Mouse (Mus musculus): ENCODE results near the gene Gria4. TPM values are rescaled to one million over a fixed set of nuclear protein-coding genes. Genes with fewer than 3 reads are reported as not detected.
"Not testable (repeated sequence)": the region's sequence is repeated elsewhere in the genome, so short reads cannot be mapped to it uniquely, and the experiment has no call there.

Gria4 gene
- polyA plus RNA-seq, 1 experiment from 2014 or later, result 16.9 TPM

DNA sequence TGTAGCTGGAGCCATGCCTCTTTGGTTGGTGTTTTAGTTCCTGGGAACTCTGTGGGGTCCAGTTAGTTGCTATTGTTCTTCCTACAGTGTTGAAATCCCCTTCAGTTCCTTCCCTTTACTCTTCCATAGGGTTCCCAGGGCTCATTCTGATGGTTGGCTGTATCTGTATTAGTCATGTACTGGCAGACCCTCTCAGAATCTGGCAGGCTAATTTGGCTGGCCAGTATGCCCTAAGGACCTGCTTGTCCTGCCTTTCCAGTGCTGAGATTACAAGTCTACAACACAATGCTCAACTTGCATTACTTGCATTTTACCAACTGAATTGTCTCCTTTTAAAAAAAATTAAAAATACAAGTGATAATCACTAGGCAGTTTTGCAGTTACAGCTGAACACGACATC, 338.4 kb downstream of the Gria4 start:
- Histone ChIP-seq H3K4me2 (replicated peaks; ENCODE audit: low read depth, low read length) (no peak overlapping the region), H3K9ac (ENCODE audit: low read depth, low read length) (no peak overlapping the region), H3K27ac (ENCODE audit: low read depth, low read length) (no peak overlapping the region), H3K27me3 (ENCODE audit: control insufficient read depth, insufficient read depth, low read length) (no peaks in the 10 kb centered on the region), H3K4me3 (ENCODE audit: low read length) (no peak overlapping the region), H3K9me3 (ENCODE audit: control insufficient read depth, low read length) (no peaks in the 10 kb centered on the region), H3K36me3 (ENCODE audit: control insufficient read depth, insufficient read depth, low read length) (no peaks in the 10 kb centered on the region), H3K4me1 (ENCODE audit: control insufficient read depth, insufficient read depth, low read length) (no peaks in the 10 kb centered on the region)
- no peak for ATAC-seq (ENCODE audit: low FRiP score, low TSS enrichment)
- 92% methylated on average over 1 of the region's 1 CpGs for WGBS

DNA sequence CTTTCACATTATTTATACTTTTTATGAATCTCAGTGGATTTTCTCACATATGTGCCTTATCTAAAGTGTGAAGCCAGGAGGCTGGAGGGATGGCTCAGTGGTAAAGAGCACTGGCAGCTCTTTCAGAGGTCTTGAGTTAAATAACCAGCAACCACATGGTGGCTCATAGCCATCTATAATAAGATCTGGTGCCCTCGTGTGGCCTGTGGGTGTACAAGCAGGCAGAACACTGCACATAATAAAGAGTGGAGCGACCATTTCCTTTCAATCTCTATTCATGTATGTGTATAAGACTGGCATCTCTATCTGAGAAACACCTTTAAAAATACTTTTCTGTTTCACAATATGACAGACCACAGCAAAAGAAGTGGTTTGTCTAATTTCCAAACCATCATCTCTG, 353.1 kb downstream of the Gria4 start:
- no peaks in the 10 kb centered on the region for H3K4me1 ChIP-seq (ENCODE audit: control insufficient read depth, insufficient read depth, low read length)
- no peak overlapping the region for H3K9ac ChIP-seq (ENCODE audit: low read depth, low read length)
- H3K36me3 ChIP-seq (ENCODE audit: control insufficient read depth, insufficient read depth, low read length), result no peaks in the 10 kb centered on the region
- 26% methylated on average over 2 of the region's 2 CpGs for WGBS
- H3K27me3 ChIP-seq (ENCODE audit: control insufficient read depth, insufficient read depth, low read length), result no peaks in the 10 kb centered on the region
- no peak overlapping the region for H3K4me2 ChIP-seq (replicated peaks; ENCODE audit: low read depth, low read length)
- H3K9me3 ChIP-seq (ENCODE audit: control insufficient read depth, low read length), result no peaks in the 10 kb centered on the region
- no peak overlapping the region for H3K27ac ChIP-seq (ENCODE audit: low read depth, low read length)
- peak; percentile 71 for ATAC-seq (ENCODE audit: low FRiP score, low TSS enrichment)
- no peak overlapping the region for H3K4me3 ChIP-seq (ENCODE audit: low read length)

DNA sequence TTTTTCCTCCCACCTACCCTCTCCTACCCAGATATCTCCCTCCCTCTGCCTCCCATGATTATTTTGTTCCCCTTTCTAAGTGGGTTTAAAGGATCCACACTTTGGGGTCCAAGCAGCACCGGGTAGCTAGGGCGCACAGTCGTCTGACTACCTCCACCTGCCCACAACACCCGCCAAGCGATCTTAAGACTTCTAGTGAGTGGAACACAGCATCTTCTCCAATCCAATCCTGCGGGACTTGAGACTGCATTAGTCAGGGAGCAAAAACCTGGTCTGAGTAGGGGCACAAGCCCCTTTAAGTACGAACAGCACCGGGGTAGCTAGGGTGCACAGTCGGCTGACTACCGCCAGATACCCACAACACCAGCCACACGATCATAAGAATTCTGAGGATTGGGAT, 395.2 kb downstream of the Gria4 start:
- H3K36me3 ChIP-seq (ENCODE audit: control insufficient read depth, insufficient read depth, low read length); ATAC-seq (ENCODE audit: low FRiP score, low TSS enrichment); H3K4me3 ChIP-seq (ENCODE audit: low read length); H3K9ac ChIP-seq (ENCODE audit: low read depth, low read length); H3K27ac ChIP-seq (ENCODE audit: low read depth, low read length); H3K4me1 ChIP-seq (ENCODE audit: control insufficient read depth, insufficient read depth, low read length); H3K27me3 ChIP-seq (ENCODE audit: control insufficient read depth, insufficient read depth, low read length); H3K9me3 ChIP-seq (ENCODE audit: control insufficient read depth, low read length); H3K4me2 ChIP-seq (replicated peaks; ENCODE audit: low read depth, low read length): not testable (repeated sequence)
- 96% methylated on average over 11 of the region's 11 CpGs for WGBS

DNA sequence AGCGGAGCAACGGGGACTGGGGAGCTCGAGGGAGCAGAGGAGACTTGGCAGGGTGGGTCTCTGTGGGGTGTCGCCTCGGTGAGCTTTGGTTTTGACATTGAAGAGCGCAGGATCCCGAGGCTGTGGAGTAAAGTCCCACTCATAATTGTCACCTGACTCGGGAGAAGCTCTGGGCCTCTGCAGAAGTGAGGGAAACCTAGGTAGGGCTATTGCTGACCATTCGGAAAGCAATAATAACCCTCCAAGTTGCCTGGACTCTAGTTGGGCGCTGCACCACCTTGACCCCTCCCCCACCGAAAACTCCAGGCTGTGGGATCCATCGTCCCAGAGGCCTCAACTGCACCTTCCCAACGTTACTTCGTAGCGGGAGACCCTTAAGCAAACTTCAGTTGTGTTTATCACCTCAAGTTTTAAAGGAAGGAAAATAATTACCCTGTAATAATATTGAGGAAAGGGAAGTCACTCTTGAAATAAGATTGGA, 419.4 kb downstream of the Gria4 start:
- ATAC-seq (ENCODE audit: low FRiP score, low TSS enrichment), result no peak

DNA sequence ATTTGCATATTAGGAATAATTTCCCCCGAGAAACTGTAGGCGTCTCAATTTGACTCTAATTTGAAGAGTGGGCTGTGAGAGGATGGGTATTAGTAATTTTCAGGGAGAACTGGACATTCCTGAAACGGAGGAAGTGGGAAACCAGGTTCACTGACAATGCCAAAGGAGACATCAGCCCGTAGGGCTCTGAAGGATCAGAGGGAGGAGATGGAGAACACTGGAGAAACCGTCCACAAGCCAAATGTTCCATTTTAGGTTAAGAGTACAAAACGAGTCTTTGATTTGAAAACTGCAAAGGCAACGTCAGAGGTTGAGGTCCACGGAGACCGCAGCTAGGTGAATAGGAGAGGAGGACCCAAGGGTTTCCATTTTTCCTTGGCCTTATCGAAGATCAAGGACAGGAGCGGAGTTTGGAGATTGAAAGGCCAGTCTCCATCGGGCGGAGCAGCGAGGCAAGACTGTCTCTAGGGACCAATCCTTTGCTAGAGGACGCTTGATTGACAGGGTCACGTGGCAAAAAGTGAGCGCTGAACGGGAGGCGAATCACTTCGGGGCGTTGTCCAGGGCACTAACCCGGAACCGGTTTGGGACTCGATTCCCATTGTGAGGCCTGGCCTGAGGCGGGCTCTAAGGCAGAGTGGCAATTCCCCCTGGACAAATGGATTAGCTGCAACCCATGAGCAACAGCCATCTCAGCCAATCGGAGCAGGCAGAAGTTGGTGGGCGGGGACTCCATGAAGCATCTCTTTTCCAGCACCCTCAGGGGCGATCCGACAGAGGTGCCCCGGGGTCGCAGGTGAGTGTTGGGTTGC, 420.0 kb downstream of the Gria4 start, which contains the start of gene Msantd4:
TSS of gene Msantd4 (plus strand) at position 735 of the 812 bp plus-strand sequence.
- H3K27me3 ChIP-seq (ENCODE audit: control insufficient read depth, insufficient read depth, low read length), result no peaks in the 10 kb centered on the region
- peak within 1 kb of the TSS; percentile 5; the same call in 1 of the 2 replicates for H3K27ac ChIP-seq (ENCODE audit: low read depth, low read length)
- ATAC-seq (ENCODE audit: low FRiP score, low TSS enrichment), result peak; percentile 100
- H3K9ac ChIP-seq (ENCODE audit: low read depth, low read length), result peak within 1 kb of the TSS; percentile 71
- H3K4me2 ChIP-seq (replicated peaks; ENCODE audit: low read depth, low read length), result peak within 1 kb of the TSS; percentile 60
- H3K4me1 ChIP-seq (ENCODE audit: control insufficient read depth, insufficient read depth, low read length), result 0 out of 2 replicates have a peak, but pooled peaks cover 8% of the 10 kb centered on the region
- WGBS, result 3% methylated on average over 31 of the region's 31 CpGs
- peak within 1 kb of the TSS; percentile 80 for H3K4me3 ChIP-seq (ENCODE audit: low read length)
- H3K36me3 ChIP-seq (ENCODE audit: control insufficient read depth, insufficient read depth, low read length), result no peaks in the 10 kb centered on the region
- no peaks in the 10 kb centered on the region for H3K9me3 ChIP-seq (ENCODE audit: control insufficient read depth, low read length)

More for the DNA sequence above, 419.4 kb downstream of the Gria4 start:
- Histone ChIP-seq H3K27me3 (ENCODE audit: control insufficient read depth, insufficient read depth, low read length) (no peaks in the 10 kb centered on the region), H3K9ac (ENCODE audit: low read depth, low read length) (peak overlapping the region; percentile 71), H3K27ac (ENCODE audit: low read depth, low read length) (peak overlapping the region; percentile 3; the same call in 1 of the 2 replicates), H3K9me3 (ENCODE audit: control insufficient read depth, low read length) (no peaks in the 10 kb centered on the region), H3K4me3 (ENCODE audit: low read length) (peak overlapping the region; percentile 80), H3K36me3 (ENCODE audit: control insufficient read depth, insufficient read depth, low read length) (peaks cover 3% of the 10 kb centered on the region; the same call in 1 of the 2 replicates), H3K4me2 (replicated peaks; ENCODE audit: low read depth, low read length) (peak overlapping the region; percentile 60), H3K4me1 (ENCODE audit: control insufficient read depth, insufficient read depth, low read length) (0 out of 2 replicates have a peak, but pooled peaks cover 8% of the 10 kb centered on the region)
- WGBS, result under 1% methylated on average over 15 of the region's 15 CpGs

Small RNA genes lying within 50 kb of the gene (microRNA-seq; reads per million reads assigned to microRNA genes)
- gene Gm23811, result not detected
- not detected for gene Gm23992
